Mouse (Mus musculus) embryonic facial prominence, embryonic 15.5 days (tissue): ENCODE measurements around the gene Gm20388. TPM values are rescaled to one million over a fixed set of nuclear protein-coding genes. Genes with fewer than 3 reads are reported as not detected.
A peak's percentile ranks its signal among the peaks of the same experiment; 100 is the strongest.

Source experiments
- ATAC-seq: fragments of 200-750 bp; cut with Nextera tagmentation; 2 replicates; pipeline ENCODE4 v1.8.0; 2017; ENCODE audit warnings: low read depth, moderate TSS enrichment; ENCODE audit not compliant: insufficient number of reproducible peaks, low FRiP score, low TSS enrichment
- H3K27ac ChIP-seq: fragments of 300-500 bp; sonication (generic); replicated peaks from 2 replicates; pipeline ENCODE4 v1.5.1; 2015; ENCODE audit warnings: mild to moderate bottlenecking, inconsistent platforms
- H3K27me3 ChIP-seq: fragments of 300-500 bp; sonication (generic); 2 replicates; pipeline ENCODE4 v1.6.1; 2015; ENCODE audit warnings: inconsistent platforms
- H3K36me3 ChIP-seq: fragments of 300-500 bp; sonication (generic); 2 replicates; pipeline ENCODE4 v1.6.1; 2015; ENCODE audit warnings: mild to moderate bottlenecking, inconsistent platforms
- H3K4me1 ChIP-seq: fragments of 300-500 bp; sonication (generic); 2 replicates; pipeline ENCODE4 v1.6.1; 2015; ENCODE audit warnings: inconsistent platforms
- H3K4me2 ChIP-seq: fragments of 300-500 bp; sonication (generic); replicated peaks from 2 replicates; pipeline ENCODE4 v1.6.1; 2015; ENCODE audit warnings: mild to moderate bottlenecking, inconsistent platforms
- H3K4me3 ChIP-seq: fragments of 300-500 bp; sonication (generic); replicated peaks from 2 replicates; pipeline ENCODE4 v1.5.1; 2015; ENCODE audit warnings: mild to moderate bottlenecking, inconsistent platforms
- H3K9ac ChIP-seq: fragments of 300-500 bp; sonication (generic); 2 replicates; pipeline ENCODE4 v1.6.1; 2015; ENCODE audit warnings: inconsistent platforms
- H3K9me3 ChIP-seq: fragments of 300-500 bp; sonication (generic); replicated peaks from 2 replicates; pipeline ENCODE4 v1.6.1; 2016; ENCODE audit warnings: inconsistent platforms
- WGBS: fragments of 180-500 bp; shearing (Covaris S2); methylation state at CpG from one replicate; pipeline ENCODE4 v1.1.7; 2015; 5-methylcytosine and 5-hydroxymethylcytosine counted together
- polyA plus RNA-seq: library from polyadenylated mRNA; unstranded; fragments of >200 nt; fragmentation: Nextera tagmentation; extraction: Ambion mirVana; gene quantifications from 2 replicates; pipeline ENCODE4 v1.2.1, GENCODE M21; 2015

Gene Gm20388
- polyA plus RNA-seq, 1 experiment from 2014 or later, result 8.0 TPM

DNA sequence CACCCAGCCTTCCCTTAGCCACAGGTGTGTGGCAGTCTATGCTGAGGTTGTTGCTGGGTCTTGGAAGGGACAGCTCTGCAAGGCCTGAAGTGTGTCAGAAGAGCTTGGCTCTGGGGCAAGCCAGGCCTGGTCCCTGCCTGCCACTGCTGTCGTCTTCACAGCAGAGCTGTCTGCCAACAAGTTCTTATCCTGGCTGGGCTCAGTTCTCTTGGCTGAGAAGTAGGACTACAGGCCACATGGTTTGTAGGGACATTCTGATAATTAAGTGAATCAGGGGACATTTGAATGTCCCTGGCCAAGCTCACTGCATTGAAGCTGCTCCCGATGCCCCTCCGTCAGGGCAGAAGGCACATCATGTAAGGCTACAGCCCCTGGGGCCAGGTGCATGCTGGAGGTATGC lies 321.2 kb downstream of the Gm20388 start:
- peaks cover 78% of the 10 kb centered on the region for H3K4me1 ChIP-seq

DNA sequence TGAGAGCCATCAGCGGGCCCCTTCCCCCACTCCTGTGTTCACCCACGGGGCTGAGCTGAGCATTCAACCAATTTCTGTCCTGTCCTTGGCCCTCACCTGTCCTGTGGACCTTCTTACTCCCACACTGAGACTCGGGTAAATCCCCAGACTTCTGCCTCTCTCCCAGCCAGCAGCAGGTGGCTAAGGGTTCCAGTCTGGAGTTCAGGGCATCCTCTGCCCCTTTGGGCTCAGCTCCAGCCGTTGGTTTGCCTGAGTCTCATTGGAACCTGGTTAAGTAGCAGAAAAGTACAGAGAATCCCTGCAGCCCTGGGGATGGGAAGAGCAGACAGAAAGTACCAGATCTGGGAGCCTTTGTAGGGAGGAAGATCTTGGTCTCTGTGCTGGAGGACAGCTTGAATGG lies 321.8 kb downstream of the Gm20388 start:
- Histone ChIP-seq H3K9me3 (no peaks in the 10 kb centered on the region), H3K4me2 (peak overlapping the region; percentile 97), H3K27me3 (no peaks in the 10 kb centered on the region), H3K4me3 (peak overlapping the region; percentile 65), H3K4me1 (peaks cover 73% of the 10 kb centered on the region), H3K36me3 (no peaks in the 10 kb centered on the region), H3K27ac (no peak overlapping the region), H3K9ac (no peak overlapping the region)
- 30% methylated on average over 4 of the region's 4 CpGs for WGBS
- ATAC-seq, result no peak

More for the DNA sequence above, 321.2 kb downstream of the Gm20388 start:
- H3K36me3 ChIP-seq, result no peaks in the 10 kb centered on the region
- H3K9ac ChIP-seq, result no peak overlapping the region
- peak overlapping the region; percentile 65 for H3K4me3 ChIP-seq
- 53% methylated on average over 3 of the region's 3 CpGs for WGBS
- H3K27ac ChIP-seq, result no peak overlapping the region
- ATAC-seq, result no peak
- peak overlapping the region; percentile 97 for H3K4me2 ChIP-seq
- H3K9me3 ChIP-seq, result no peaks in the 10 kb centered on the region
- no peaks in the 10 kb centered on the region for H3K27me3 ChIP-seq

DNA sequence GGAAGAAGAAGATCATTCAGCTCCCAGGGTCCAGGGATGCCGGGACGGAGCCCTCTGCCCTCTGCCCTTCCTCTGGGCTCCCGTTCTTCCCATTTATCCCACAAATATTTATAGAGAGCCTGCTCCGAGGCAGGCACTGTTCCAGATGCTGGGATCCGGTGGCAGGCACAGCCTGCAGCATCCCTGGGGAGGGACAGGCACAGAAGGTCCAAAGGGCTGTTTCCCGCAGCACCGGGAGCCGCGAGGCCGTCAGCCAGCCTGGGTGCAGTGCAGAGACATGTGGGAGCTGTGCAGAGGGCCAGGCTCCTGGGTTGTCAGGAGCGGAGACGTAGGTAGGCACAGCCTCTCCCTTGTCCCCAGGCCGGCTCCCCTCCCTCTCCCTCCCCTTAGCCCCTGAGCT lies 322.3 kb downstream of the Gm20388 start:
- WGBS, result 28% methylated on average over 13 of the region's 13 CpGs
- no peaks in the 10 kb centered on the region for H3K27me3 ChIP-seq
- peak overlapping the region; percentile 65 for H3K4me3 ChIP-seq
- no peaks in the 10 kb centered on the region for H3K36me3 ChIP-seq
- no peak for ATAC-seq
- H3K27ac ChIP-seq, result no peak overlapping the region; the same call in 1 of the 2 replicates
- H3K9me3 ChIP-seq, result no peaks in the 10 kb centered on the region
- H3K9ac ChIP-seq, result no peak overlapping the region
- peak overlapping the region; percentile 97 for H3K4me2 ChIP-seq
- peaks cover 68% of the 10 kb centered on the region for H3K4me1 ChIP-seq

DNA sequence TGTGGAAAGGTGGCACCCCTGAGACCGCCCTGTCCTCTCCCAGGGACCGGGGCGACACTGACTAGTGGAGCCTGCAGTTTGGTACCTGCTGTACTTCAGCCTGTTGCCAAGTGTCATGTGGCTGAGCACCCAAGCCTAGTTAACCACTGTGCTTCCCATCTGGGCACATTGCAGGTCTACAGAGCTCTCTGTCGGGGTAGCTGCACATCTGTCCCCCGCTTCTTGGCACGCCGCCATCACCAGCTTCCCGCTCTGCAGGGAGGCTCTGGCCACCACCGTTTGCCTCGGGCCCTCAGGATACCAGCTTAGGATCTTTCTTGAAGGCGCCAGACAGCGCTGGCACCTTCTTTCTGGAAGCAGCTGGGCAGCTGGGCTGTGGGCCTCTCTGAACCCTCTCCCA lies 323.8 kb downstream of the Gm20388 start:
- WGBS, result 41% methylated on average over 12 of the region's 12 CpGs
- ATAC-seq, result 0 out of 2 replicates have a peak, but pooled peaks have one; percentile 5
- no peaks in the 10 kb centered on the region for H3K27me3 ChIP-seq
- H3K9me3 ChIP-seq, result no peaks in the 10 kb centered on the region
- 0 out of 2 replicates have a peak overlapping the region, but pooled peaks have one; percentile 13 for H3K4me2 ChIP-seq
- peaks cover 62% of the 10 kb centered on the region for H3K4me1 ChIP-seq
- H3K36me3 ChIP-seq, result peaks cover 8% of the 10 kb centered on the region; the same call in 1 of the 2 replicates
- H3K27ac ChIP-seq, result peak overlapping the region; percentile 44; the same call in 1 of the 2 replicates
- no peak overlapping the region for H3K9ac ChIP-seq
- no peak overlapping the region for H3K4me3 ChIP-seq

DNA sequence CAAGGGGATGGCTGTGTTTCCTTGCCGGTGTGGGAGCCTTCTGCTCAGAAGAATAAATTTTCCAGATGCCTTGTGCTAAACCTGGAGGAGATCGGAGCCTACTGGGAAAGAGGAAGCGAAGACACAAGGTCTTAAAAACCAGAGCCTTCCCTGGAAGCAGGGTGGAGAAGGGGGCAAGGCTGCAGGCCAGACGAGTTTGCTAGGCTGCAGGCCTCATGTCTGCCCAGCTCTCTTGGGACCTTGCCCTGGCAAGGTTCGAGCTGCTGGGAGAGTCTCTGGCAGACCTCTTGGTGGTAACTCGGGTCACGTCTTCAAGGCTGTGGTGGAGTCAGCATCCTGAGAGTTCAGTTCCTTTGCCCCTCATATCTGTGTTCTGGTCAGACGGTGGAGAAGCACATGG lies 324.2 kb downstream of the Gm20388 start:
- 0 out of 2 replicates have a peak overlapping the region, but pooled peaks have one; percentile 13 for H3K4me2 ChIP-seq
- H3K4me3 ChIP-seq, result no peak overlapping the region
- H3K9me3 ChIP-seq, result no peaks in the 10 kb centered on the region
- no peak overlapping the region for H3K9ac ChIP-seq
- 49% methylated on average over 8 of the region's 8 CpGs for WGBS
- no peak for ATAC-seq
- H3K27me3 ChIP-seq, result no peaks in the 10 kb centered on the region
- peaks cover 11% of the 10 kb centered on the region; the same call in 1 of the 2 replicates for H3K36me3 ChIP-seq
- H3K27ac ChIP-seq, result peak overlapping the region; percentile 44; the same call in 1 of the 2 replicates
- H3K4me1 ChIP-seq, result peaks cover 58% of the 10 kb centered on the region

DNA sequence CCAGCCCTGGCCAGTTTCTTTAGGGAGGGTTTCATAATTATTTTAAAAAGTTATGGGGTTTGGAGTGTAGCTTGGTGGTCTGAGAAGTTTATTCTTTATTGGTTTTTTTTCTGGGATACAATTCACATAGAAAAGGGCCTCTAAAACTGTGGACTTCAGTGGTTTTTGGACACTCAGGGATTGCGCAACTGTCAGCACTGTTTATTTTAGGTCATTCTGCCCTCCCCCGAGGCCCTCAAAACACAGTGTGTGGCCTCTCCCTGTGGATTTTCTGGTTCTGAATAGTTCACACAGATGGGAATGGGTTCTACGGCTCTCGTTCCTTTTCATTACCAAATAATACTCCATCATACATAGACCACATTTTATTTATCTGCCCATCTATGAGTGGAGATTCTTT lies 332.6 kb downstream of the Gm20388 start:
- H3K4me1 ChIP-seq, result 0 out of 2 replicates have a peak, but pooled peaks cover 6% of the 10 kb centered on the region
- 89% methylated on average over 4 of the region's 4 CpGs for WGBS
- ATAC-seq, result no peak
- peaks cover 26% of the 10 kb centered on the region for H3K36me3 ChIP-seq
- H3K4me3 ChIP-seq, result no peak overlapping the region
- H3K4me2 ChIP-seq, result no peak overlapping the region
- H3K9me3 ChIP-seq, result no peaks in the 10 kb centered on the region; the same call in 1 of the 2 replicates
- no peak overlapping the region for H3K9ac ChIP-seq
- H3K27me3 ChIP-seq, result no peaks in the 10 kb centered on the region
- no peak overlapping the region for H3K27ac ChIP-seq

DNA sequence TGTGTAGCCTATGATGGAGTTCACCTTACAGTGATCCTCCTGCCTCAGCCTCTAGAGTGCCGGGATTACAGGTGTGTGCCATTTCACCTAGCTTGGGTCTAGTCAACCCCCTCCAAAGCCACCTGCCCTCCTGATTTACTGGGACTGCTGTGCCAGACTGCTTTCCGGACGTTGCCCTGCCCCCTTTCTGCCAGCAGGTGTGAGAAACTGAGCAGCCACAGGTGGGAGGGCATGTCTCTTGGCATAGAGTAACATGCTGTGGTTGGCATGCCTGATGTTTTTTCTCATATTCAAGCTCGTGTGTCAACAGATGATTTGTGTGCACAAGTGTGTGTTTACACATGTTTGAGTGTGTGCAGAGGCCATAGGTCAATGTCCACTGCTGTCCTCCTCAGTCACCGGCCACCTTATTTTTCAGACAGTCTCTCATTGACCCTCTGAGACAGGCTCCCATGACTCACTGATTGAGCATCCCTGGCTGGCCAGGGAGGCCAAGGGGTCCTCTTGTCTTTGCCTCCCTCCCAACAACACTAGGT lies 333.3 kb downstream of the Gm20388 start:
- no peak overlapping the region for H3K4me2 ChIP-seq
- 87% methylated on average over 5 of the region's 5 CpGs for WGBS
- no peaks in the 10 kb centered on the region for H3K27me3 ChIP-seq
- H3K4me1 ChIP-seq, result 0 out of 2 replicates have a peak, but pooled peaks cover 6% of the 10 kb centered on the region
- no peak for ATAC-seq
- H3K9ac ChIP-seq, result no peak overlapping the region
- H3K36me3 ChIP-seq, result peaks cover 22% of the 10 kb centered on the region; the same call in 1 of the 2 replicates
- no peak overlapping the region for H3K27ac ChIP-seq
- no peaks in the 10 kb centered on the region; the same call in 1 of the 2 replicates for H3K9me3 ChIP-seq
- no peak overlapping the region for H3K4me3 ChIP-seq

DNA sequence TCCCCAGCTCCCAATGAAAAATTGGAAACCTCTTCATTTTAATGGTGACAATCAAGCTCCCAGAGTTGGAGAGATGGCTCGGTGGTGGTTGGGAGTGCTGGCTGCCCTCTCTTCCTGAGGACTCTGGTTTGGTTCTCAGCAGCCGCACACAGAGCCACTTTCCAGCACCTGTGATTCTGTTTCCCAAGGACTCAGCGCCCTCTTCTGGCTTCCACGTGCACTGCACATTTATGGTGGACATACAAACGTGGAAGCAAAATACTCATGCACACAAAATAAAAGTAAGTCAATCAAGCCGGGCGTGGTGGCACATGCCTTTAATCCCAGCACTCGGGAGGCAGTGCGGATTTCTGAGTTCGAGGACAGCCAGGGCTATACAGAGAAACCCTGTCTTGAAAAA lies 333.9 kb downstream of the Gm20388 start:
- Histone ChIP-seq H3K27ac (no peak overlapping the region), H3K27me3 (no peaks in the 10 kb centered on the region), H3K9ac (no peak overlapping the region), H3K4me2 (no peak overlapping the region), H3K4me3 (no peak overlapping the region), H3K36me3 (peaks cover 20% of the 10 kb centered on the region; the same call in 1 of the 2 replicates), H3K4me1 (peaks cover 10% of the 10 kb centered on the region), H3K9me3 (no peaks in the 10 kb centered on the region; the same call in 1 of the 2 replicates)
- 89% methylated on average over 10 of the region's 10 CpGs for WGBS
- no peak for ATAC-seq

DNA sequence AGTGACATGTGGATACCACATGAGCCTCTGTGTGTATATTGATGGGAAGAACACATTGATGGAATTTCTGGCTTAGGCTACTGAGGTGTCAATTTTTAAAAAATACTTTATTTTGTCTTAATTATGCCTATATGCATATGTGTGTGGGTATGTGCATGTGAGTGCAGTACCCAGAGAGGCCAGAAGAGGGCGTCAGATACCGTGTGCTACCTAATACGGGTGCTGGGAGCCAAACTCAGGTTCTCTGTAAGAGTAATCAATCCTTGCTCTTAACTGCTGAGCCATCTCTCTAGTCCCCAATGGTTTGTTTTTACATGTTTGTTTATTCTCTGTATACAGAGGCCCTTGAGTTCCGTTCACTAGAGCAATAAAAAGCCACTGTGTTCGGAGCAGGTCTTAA lies 337.0 kb downstream of the Gm20388 start:
- no peak for ATAC-seq
- H3K27ac ChIP-seq, result no peak overlapping the region

DNA sequence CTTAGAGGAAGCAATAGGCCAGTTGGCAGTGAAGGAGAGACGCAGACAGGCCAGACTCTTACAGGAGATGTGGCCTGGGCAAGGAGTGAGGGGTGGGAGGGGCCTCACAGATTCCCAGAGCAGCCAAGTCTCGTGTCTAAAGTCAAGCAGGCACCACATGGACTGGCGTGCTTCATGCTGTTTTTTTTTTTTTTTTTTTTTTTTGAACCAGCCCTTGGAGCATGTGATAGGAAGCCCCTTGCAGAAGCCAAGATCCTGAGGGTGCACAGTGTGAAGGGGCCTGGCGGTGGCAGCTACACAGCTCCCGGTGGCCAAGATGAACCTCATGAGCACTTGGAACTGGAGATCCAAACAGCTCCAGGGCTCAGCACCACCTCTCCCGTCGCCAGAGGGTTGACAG lies 337.4 kb downstream of the Gm20388 start:
- no peak overlapping the region for H3K4me2 ChIP-seq
- H3K27me3 ChIP-seq, result no peaks in the 10 kb centered on the region
- H3K9me3 ChIP-seq, result no peaks in the 10 kb centered on the region; the same call in 1 of the 2 replicates
- H3K36me3 ChIP-seq, result peaks cover 10% of the 10 kb centered on the region; the same call in 1 of the 2 replicates
- H3K27ac ChIP-seq, result no peak overlapping the region
- no peak for ATAC-seq
- H3K4me3 ChIP-seq, result no peak overlapping the region
- peaks cover 28% of the 10 kb centered on the region for H3K4me1 ChIP-seq
- no peak overlapping the region for H3K9ac ChIP-seq
- WGBS, result 58% methylated on average over 7 of the region's 7 CpGs

More for the DNA sequence above, 337.0 kb downstream of the Gm20388 start:
- Histone ChIP-seq H3K4me1 (peaks cover 28% of the 10 kb centered on the region), H3K9me3 (no peaks in the 10 kb centered on the region; the same call in 1 of the 2 replicates), H3K9ac (no peak overlapping the region), H3K4me3 (no peak overlapping the region), H3K36me3 (peaks cover 10% of the 10 kb centered on the region; the same call in 1 of the 2 replicates), H3K27me3 (no peaks in the 10 kb centered on the region), H3K4me2 (no peak overlapping the region)
- 81% methylated on average over 5 of the region's 5 CpGs for WGBS

DNA sequence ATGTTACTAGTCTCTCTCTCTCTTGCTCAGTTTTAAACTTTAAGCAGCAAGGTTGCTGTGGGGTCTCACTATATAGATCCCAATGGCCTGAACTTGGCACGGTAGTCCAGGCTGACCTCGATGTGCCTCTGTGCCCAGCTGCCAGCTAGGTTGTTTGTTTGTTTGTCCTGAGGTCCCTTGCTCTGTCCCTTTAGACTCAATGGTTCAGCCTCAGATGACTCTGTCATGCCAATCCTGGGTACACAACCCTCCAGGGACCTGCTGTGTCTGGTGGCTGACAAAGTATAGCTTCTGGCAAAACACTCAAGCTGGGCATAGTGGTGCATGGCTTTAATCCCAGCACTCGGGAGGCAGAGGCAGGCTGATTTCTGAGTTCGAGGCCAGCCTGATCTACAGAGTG lies 337.8 kb downstream of the Gm20388 start:
- Histone ChIP-seq H3K4me3 (no peak overlapping the region), H3K27me3 (no peaks in the 10 kb centered on the region), H3K9me3 (no peaks in the 10 kb centered on the region; the same call in 1 of the 2 replicates), H3K9ac (no peak overlapping the region), H3K27ac (no peak overlapping the region), H3K4me1 (peaks cover 28% of the 10 kb centered on the region), H3K4me2 (no peak overlapping the region), H3K36me3 (peaks cover 10% of the 10 kb centered on the region; the same call in 1 of the 2 replicates)
- no peak for ATAC-seq
- WGBS, result 91% methylated on average over 4 of the region's 4 CpGs
